Mouse (Mus musculus) gastrocnemius, postnatal 14 days (tissue): ENCODE data around the gene Wdfy4. TPM values are rescaled to one million over a fixed set of nuclear protein-coding genes. Genes with fewer than 3 reads are reported as not detected.

Experiments used
- DNase-seq: peaks from one replicate; pipeline ENCODE4 v3.0.0; 2021; ENCODE audit warnings: mixed read lengths
- intact Hi-C: fragments of 180-260 bp; cut with DNase I; formaldehyde crosslinking; loops from one replicate; pipeline ENCODE4 v1.15.1; 2025; ENCODE audit warnings: low total_unique reads
- long read RNA-seq, 2 experiments: library from polyadenylated mRNA; stranded (forward); transcript quantifications; one replicate each; pipeline ENCODE4 v2.0.0; 2021
- total RNA-seq, 2 experiments: library from RNA; stranded (reverse); gene quantifications; 2 replicates each; pipeline ENCODE4 v1.2.3; 2021

The Wdfy4 gene
- total RNA-seq = 1 to 10 TPM; 1.0 to 2.1 TPM
- long read RNA-seq, experiment 1, partial matches to known transcripts = 1 of 1 reads
- long read RNA-seq, experiment 1, other reads (novel, unspliced or antisense) = 0 of 1 reads
- long read RNA-seq, experiment 2 = 0 reads

DNA sequence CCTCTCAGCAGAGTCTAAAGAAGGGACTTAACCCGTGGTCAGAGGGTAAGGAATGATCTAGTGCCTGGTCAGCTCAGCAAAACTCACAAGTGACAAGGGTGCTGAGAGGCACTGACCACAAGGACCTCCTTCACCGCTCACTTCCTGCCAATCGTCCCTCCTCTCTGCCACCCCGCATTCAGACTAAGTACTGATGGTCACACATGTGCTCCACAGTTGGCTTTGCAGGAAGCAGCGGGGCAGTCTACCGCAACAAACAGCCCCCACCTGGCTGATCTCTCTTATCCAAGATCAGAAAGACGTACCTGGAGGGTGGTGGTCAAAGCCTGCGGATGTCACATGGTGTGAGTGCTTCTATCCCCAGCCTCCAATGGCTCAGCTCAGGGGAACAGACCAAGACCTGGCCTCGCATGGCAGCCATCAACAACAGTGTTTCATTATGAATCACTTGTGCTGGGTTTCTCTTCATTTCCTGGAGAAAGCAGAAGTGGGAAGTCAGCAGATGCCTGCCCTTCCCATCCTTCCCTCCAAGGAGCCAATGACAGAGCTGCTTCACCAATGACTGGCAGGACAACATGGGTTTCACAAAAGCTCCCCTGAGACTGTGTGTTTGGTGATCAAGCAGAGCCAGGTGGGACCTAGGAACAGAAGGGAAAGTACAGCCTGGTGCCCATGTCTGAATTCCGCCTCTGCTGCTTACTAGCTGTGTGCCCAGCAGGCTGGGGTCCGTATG, at the start of gene Wdfy4:
Gene Wdfy4 (minus strand): TSS at position 441 of the 733 bp plus-strand sequence.
- intact Hi-C loops = no loop called here
- DNase-seq = no peak

DNA sequence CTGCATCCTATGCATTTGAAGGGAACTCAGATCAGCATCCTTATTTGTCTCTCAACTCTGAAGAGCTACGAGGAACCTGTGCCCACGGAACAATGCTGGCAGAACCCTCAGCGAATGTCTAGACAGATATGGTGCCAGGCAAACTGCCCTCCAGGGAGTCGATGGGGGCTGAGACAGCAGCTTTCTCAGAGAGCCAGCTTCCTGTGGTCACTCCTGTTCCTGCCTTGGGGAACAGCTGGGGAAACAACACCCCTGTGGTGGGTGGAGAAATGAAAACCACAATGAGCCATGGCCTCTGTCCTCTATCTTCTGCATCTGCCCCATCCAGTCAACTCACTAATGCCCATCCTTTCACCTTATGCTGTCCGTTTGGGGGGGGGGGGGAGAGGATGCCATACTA, 46.7 kb upstream of the Wdfy4 start:
- DNase-seq = peak; percentile 26
- intact Hi-C loops = no loop called here

DNA sequence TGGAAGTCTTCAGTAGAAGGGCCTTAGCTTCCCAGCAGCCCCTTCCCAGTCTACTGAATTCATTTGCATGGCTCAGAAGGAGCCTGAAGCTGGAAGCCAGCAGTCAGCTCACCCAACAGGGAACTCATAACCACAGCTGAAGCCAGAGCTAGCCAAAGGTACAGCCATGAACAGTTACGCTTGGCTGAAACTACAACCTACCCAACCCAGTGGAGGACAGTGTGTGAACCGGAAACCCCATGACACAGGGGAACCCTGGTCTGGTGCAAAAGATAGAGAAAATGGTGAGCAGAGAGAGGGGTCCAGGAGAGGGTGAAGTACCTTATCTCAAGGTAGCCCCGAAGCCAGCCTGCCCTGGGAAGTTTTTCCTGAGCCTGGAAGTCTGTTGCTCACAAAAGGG, 46.0 kb upstream of the Wdfy4 start:
- no peak for DNase-seq
- intact Hi-C loops = no loop called here

DNA sequence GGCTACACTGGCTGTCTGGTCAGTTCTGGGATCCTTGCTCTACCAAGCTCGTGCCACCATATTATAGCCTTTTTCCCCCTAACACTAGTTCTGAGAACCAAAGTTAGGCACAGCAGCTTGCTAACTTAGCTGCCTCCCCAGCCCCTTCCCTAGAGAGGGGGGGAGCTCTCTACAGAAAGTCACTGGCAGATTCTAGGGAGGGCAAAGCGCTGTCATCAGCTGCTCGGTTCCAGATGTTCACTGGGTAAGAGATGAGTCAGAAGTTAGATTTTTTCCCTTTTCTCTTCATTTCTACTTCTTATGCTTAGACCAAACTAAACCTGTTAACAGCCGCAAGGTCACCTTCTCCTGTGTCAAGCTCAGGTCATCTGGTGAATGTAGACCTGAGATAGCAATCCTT, 45.4 kb upstream of the Wdfy4 start:
- no peak for DNase-seq
- intact Hi-C loops = no loop called here

DNA sequence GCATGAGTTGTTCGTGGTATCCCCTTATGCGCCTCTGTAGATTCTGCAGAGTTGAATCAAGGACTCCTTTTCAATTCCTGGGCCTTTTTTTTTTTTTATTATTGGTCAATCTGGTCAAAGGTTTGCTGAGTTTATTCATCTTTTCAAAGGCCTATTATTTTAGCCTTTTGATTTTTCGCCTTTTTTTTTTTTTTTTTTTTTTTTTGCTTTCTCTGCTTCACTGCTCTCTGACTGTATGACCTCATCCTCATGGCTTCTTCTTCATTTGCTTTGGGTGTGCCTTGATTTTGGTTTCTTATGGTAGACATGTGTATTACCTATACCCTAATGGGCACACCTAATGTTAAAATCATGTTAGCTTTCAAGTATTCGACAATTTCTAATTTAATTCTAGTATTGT, 39.9 kb upstream of the Wdfy4 start:
- no peak for DNase-seq
- intact Hi-C loops = no loop called here

DNA sequence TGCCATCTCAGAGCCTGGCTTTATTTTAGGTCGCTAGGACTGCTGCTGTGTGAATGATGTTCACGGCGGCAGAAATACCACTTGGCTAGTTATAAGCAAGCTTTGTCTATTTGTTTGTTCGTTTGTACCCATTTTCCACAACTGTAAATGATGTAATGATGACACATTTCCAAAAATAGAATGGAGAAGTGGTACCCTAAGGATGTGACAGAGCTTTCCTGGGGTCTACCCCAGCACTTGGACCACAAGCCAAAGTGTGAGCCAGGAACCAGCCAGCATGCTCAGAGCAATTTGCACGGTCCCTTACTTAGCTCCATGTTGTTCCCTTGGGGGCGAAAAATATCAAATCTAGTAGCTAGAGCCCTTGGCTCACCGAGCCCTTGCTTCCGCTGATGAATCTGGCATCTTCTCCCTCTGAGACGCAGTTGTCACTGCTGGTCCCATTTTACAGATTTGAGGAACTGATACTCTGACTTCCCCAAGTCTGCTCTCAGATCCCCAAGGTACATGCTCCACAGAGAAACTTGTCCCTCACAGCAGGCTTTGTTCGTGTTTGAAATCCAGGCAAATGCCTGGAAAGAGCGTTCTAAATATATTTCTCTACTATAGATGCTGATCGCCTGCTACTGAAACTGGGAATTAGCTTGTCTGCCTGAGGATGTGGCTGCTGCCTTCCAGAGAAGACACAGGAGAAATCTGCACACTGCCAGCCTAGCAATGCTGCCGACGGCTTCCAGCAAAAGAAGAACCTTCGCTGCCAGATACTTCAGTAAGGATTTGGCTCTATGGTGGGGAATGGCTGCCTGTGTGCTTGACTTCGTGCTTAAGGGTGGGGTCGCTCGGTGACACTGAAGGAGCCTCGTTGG, 31.3 kb upstream of the Wdfy4 start:
- intact Hi-C loops = no loop called here
- no peak for DNase-seq

DNA sequence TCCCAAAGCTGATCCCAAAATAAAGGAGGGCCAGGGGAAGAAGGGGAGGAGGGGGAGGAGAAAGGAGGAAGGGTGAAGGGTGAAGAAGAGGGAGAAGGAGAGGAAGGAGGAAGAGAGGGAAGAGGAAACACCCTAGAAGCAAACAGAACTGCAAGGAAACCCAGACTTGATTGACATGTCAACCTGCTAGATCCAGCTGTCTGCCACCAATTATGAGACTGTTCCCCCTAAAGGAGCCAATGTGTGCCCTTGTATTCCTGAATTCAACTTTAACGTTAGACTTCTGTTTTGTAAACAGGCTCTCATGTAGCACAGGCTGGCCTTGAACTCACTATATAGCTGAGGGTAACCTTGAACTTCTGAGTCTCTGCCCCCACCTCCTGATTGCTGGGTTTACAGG, 29.9 kb upstream of the Wdfy4 start:
- no peak for DNase-seq
- intact Hi-C loops = loop anchor here (2.0 kb wide), 1 partner anchor 88 kb away; no protein-coding TSS in a partner anchor

DNA sequence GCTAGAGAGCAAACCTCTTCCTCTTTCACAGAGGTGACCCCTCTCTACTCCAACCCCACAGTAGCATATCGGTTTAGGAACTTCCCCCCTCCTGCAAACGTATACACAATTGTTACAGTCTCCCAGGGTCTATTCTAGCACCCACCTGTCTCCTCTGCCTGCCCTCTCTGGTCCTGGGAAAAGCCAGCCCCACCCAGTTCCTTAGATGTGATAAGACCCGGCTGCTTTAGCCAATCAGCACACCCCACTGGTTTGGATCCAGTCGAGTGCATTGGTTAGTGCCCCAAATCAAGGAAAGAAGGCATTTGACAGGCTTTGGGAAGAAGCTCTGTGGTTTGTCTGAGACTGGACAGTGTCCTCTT, 29.4 kb upstream of the Wdfy4 start:
- intact Hi-C loops = loop anchor here (2.0 to 5.0 kb wide), 2 partner anchors 88 to 158 kb away; no protein-coding TSS in a partner anchor
- DNase-seq = no peak

DNA sequence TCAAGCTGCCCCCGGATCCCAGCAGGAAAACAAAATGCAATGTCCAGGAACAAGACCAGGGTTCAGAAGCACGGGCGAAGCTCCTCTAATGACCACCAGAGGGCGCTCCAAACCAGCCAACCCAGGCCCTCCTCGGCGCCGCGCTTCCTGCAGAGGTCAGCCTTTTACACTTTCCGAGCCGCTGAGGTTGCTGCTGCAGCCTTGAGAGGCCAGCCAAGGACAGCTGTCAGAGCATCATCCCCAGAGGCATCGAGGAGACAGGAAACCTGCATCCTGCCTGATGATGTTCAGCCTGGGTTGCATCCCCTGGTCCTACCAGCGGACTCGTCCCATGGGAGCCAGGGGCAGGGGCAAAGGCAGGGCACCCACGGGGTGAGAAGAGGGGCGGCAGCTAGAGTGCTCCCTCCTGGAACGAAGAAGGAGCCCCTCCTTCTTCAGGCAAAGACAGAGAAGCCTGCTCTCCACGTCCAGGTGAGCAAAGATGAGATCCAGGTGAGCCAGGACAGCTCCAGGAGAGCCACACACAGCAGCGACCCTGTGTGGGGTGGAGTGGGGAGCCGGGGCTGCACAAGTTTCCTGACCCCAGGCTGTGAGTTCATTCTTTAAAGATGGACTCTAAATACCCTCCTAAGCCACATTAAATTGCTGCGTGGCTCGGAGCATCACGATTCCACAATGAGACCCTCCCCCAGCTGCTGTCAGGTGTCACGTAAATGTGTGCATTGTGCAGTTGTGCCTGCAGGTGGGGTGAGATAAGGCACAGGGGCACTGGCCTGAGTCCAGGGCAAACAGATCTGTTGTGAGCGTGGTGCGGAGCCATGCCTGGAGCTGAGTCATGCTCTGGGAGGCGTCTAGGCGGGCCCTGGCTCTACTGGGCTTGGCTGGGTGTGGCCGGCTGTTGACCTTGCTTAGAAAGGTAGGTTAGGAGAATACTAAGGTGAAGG, 28.8 kb upstream of the Wdfy4 start, which contains the start of gene Arhgap22:
Gene Arhgap22 (plus strand): TSS at position 204 of the 944 bp plus-strand sequence.
- intact Hi-C loops = loop anchor here (2.0 to 5.0 kb wide), 2 partner anchors 89 to 158 kb away; no protein-coding TSS in a partner anchor
- DNase-seq = peak; percentile 89

DNA sequence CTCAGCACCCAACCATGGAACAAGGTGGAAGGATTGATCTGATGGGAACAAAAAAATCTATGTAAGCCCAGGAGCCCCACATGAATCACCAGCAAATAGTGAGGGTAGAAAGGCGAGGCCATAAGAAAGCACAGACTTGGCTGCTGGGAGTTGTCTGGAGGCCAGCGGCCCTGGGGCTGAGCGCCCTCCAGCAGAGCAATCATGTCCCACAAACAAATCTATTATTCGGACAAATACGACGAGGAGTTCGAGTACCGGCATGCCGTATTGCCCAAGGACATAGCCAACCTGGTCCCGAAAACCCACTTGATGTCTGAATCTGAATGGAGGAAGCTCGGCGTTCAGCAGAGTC, 27.6 kb upstream of the Wdfy4 start:
- no peak for DNase-seq
- intact Hi-C loops = loop anchor here (5.0 kb wide), 1 partner anchor 159 kb away; no protein-coding TSS in a partner anchor

DNA sequence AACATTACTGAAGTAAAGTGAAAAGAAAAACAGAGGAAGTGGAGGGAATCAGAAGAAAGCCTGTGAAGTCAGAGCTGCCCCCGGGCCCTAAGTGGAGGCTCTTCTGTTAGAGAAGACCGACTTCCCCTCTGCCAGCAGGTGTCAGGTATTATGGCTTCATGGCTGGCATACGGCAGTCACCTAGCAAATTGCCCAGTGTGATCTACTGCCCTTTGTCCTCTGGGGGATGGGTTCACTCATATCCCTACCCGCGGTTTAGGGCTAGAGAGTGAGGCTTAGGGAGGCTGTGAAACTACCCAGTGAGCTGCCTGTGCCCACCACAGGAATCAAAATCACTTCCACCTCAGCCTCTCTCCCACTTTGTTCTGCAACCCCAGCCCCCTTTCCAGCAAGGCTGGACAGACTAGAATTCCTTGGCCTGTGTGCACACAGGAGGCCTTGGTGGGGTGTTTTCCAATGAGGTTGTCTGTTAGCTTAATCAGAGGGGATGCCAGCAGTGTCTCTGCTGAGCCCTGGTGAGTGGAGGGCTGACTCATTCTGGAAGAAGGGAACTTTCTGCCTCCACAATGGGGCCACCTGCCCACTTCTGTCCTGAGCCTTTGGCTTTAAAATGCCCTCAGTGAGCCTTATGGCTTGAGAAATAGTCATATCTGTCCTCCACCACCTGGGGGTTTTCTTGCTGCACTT, 27.1 kb upstream of the Wdfy4 start:
- intact Hi-C loops = loop anchor here (5.0 kb wide), 1 partner anchor 160 kb away; no protein-coding TSS in a partner anchor
- DNase-seq = no peak

DNA sequence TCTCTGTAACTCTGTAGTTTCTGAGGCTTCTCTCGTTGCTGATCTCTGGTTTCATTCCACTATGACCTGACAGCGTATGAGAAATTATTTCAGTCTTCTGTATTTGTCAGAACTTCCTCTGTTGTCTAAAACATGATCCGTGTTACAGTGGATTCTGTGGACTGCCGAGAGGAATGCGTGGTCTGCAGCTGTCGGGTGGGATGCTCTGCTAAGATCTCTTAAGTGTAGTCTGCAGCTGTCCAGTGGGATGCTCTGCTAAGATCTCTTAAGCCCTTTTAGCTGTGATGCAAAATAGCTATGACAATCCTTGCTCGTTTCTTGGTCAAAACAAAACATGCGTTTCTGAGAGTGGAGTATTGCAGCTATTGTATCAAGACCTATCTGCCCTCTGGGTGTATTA, 25.5 kb upstream of the Wdfy4 start:
- DNase-seq = no peak
- intact Hi-C loops = loop anchor here (5.0 kb wide), 1 partner anchor 161 kb away; no protein-coding TSS in a partner anchor

DNA sequence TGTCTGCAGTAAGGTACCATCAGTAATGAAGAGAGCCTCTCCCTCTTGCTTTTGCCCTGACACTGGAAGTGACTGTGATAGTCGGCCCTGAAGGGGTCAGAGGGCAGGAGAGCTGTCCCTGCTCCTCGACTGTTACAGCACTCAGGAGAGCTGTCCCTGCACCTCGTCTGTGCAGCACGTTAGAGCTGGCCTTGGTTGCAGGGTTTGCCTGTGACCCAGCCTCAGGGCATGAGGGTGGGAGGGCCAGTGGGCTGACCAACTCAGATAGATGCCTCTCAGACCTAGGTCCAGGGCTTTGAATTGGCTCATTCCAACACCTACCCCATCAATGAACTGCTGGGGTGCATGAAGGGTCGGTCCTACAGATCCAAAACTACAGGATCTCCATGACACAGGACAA, 23.0 kb upstream of the Wdfy4 start:
- intact Hi-C loops = no loop called here

DNA sequence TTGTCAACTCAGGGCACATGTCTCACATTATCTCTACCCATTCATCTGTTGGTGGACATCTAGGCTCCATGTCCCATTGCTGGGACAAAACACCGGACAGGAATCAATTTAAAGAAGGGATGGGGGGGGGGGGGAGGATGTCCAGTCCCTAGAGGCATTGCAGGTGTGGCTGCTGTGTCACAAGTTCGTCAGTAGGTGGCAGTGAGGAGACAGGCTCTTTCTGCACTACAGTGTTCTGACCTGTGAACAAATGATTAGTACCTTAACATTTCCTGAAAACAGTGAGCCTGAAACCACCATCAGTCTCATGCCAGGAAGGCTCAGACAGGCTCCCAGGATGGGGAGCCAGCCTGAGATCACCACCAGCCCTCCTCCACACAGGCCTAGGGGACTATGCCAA, 21.7 kb upstream of the Wdfy4 start:
- no peak for DNase-seq
- intact Hi-C loops = no loop called here

More for the DNA sequence above, 23.0 kb upstream of the Wdfy4 start:
- DNase-seq = no peak

DNA sequence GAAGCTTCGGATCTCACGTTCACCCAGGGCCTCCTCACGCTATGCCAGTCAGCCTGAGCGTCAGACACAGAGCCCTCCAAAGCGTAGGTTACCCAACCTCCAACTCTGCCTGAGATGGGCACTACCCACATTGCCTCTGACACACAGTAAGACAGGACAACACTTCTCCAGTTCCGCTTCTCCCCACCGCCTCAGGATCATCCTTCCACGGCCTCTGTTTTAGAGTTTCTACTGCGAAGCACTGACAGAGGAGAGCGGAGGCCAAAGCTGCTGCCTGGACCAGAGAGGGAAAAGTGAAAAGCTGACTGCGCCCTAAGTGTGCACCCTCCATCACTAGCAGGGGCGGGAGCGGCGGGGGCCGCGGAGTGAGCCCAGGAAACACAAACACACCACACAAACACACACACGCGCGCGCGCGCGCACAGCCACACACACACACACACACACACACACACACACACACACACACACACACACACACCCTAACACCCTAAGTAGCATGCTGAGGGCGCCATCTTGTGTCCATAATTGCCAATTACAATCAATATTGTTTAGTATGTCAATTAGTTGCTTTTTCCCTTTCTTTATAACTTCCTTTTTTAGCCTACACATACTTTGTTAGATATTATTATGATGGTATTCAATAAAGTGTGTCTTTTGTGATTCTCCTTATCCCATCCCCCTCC, 20.1 kb upstream of the Wdfy4 start:
- intact Hi-C loops = no loop called here
- no peak for DNase-seq

DNA sequence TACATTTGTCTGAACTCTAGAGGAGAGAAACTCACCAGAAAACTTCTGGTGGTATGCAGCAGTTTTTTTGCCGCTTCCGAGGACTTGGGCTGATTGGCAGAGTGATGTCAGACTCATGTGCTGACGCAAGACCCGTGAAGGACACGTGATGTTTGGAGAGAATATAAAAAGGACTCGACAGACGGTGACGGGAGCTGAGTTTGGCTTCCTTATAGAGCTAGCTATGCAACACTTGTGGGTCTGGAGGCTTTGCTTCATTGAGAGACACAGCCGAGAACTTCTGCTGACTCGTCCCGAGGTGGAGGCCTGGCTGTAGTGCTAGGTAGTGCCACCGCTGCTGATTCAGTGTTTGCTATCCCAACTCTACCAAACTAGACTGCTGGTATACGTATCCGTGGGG, 18.5 kb upstream of the Wdfy4 start:
- no peak for DNase-seq
- intact Hi-C loops = no loop called here

DNA sequence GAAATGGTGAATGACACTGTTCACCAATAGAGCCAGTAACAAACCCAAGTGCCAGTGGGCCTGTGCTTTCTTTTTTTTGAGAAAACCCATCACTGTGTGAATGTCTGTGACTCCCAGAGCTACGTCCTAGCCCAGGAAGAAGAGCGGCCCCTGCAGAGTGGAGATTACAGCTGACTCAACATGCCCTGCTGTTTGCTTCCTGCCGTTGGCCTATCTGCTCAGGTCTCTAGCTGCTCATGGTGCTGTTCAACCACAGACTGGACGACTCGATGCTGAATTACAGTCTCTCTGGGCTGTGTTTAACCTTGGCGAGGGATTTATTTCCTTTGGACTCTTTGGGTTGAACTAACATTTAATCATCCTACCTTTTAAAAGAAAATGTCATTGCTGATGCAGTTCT, 17.6 kb upstream of the Wdfy4 start:
- DNase-seq = no peak
- intact Hi-C loops = no loop called here

DNA sequence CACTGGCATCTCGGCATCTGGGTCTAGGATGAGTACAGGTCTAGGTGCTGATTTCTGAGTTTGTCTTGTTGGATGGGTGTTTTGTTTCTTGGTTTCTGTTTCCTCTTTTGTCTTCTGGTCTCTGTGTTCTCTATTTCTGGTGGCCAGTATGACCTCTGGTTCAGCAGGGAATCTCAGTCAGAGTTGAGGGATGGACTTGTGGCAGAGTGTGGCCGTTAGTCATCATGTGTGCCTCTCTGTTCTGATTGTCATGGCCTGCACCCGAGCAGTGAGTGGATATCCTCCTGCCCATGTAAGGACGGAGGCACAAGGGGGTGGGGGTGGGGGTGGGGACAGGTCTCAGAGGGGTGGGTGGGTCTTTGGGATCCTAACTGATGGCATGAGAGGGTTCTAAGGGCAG, 16.9 kb upstream of the Wdfy4 start:
- no peak for DNase-seq
- intact Hi-C loops = no loop called here
